Comparison of ENCODE assay signal across 20 mouse cellular contexts in the genomic region with DNA sequence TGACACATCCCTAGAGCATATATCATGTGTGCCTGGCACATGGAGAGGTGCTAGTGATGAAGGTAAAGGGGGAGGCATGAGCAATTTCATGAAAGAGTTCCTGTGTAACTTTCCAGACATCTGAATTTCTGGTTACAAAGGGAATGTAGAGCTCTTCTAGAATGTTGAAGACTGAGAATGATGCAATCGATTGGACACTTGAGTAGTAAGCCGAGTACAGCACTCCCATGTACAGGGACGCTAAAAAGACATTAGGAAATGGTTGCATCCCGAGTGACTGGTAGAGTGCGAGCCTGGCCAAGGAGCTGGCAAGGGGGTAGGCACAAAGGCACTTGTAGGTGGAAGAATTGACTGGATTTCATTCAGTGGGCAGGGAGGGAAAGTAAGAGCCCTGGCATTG.
"Had no signal": no experiment of that assay in that cellular context is flagged by ENCODE, and none has a peak within 500 bp of the region (broad histone marks: within the 10 kb centered on the region; RNA-seq: fewer than 3 reads in every experiment).

No protein-coding gene starts in this region.

- H3K9me3 ChIP-seq: liver, embryonic 13.5 days; liver, embryonic 15.5 days; lung, embryonic 15.5 days; megakaryocyte, embryonic 14.5 days; midbrain, embryonic 13.5 days; midbrain, embryonic 15.5 days; neural tube, embryonic 13.5 days; neural tube, embryonic 15.5 days had no signal

- DNase-seq: liver, embryonic 13.5 days; liver, postnatal 0 days; lung, adult 2 months; retina, postnatal 1 day; right cerebral cortex, adult 18-20 months; right cerebral cortex, postnatal 25 days; right cerebral cortex, postnatal 4 days; spleen, adult 18-20 months; thymus, adult 18-20 months; thymus, postnatal 25 days; thymus, postnatal 4 days had no signal

- H3K9ac ChIP-seq: liver, embryonic 13.5 days; liver, embryonic 15.5 days; liver, postnatal 0 days; lung, embryonic 15.5 days; midbrain, embryonic 13.5 days; midbrain, embryonic 15.5 days; neural tube, embryonic 13.5 days; neural tube, embryonic 15.5 days had no signal

- ATAC-seq: liver, postnatal 0 days; midbrain, embryonic 13.5 days; midbrain, embryonic 15.5 days had no signal

- H3K27ac ChIP-seq: liver, embryonic 13.5 days; liver, embryonic 15.5 days; lung, embryonic 15.5 days; macrophage; midbrain, embryonic 13.5 days; midbrain, embryonic 15.5 days; neural tube, embryonic 13.5 days; neural tube, embryonic 15.5 days had no signal

- H3K4me3 ChIP-seq: liver, embryonic 13.5 days; liver, embryonic 15.5 days; lung, embryonic 15.5 days; megakaryocyte, embryonic 14.5 days; midbrain, embryonic 13.5 days; midbrain, embryonic 15.5 days; neural tube, embryonic 13.5 days; neural tube, embryonic 15.5 days had no signal

- H3K4me1 ChIP-seq: liver, embryonic 15.5 days; lung, embryonic 15.5 days; midbrain, embryonic 13.5 days; midbrain, embryonic 15.5 days; neural tube, embryonic 15.5 days had no signal

- H3K27me3 ChIP-seq: liver, embryonic 13.5 days; liver, embryonic 15.5 days; lung, embryonic 15.5 days; megakaryocyte, embryonic 14.5 days; midbrain, embryonic 13.5 days; midbrain, embryonic 15.5 days; neural tube, embryonic 13.5 days; neural tube, embryonic 15.5 days had no signal

- H3K4me2 ChIP-seq: liver, embryonic 13.5 days; liver, embryonic 15.5 days; lung, embryonic 15.5 days; midbrain, embryonic 11.5 days; midbrain, embryonic 13.5 days; midbrain, embryonic 15.5 days; neural tube, embryonic 13.5 days; neural tube, embryonic 15.5 days had no signal

- H3K36me3 ChIP-seq: liver, embryonic 13.5 days; liver, embryonic 15.5 days; lung, embryonic 15.5 days; midbrain, embryonic 13.5 days; midbrain, embryonic 15.5 days; neural tube, embryonic 13.5 days; neural tube, embryonic 15.5 days had no signal
